Mouse (Mus musculus) large intestine, adult 2 months (tissue): ENCODE measurements around the gene Tiam1. TPM values are rescaled to one million over a fixed set of nuclear protein-coding genes. Genes with fewer than 3 reads are reported as not detected.

Experiments used
- DNase-seq: peaks from one replicate; pipeline ENCODE4 v3.0.0-alpha.2; 2012; ENCODE audit warnings: low read depth, low spot score
- WGBS: fragments of 180-500 bp; shearing (Covaris S2); methylation state at CpG from one replicate; pipeline ENCODE4 v1.1.7; 2018; 5-methylcytosine and 5-hydroxymethylcytosine counted together
- polyA plus RNA-seq: library from polyadenylated mRNA; depleted of rRNA; stranded (reverse); fragments of >200 nt; gene quantifications from 2 replicates; pipeline ENCODE4 v1.2.3, GENCODE M21; 2012

The Tiam1 gene
- polyA plus RNA-seq, 1 experiment, result 2.8 TPM

DNA sequence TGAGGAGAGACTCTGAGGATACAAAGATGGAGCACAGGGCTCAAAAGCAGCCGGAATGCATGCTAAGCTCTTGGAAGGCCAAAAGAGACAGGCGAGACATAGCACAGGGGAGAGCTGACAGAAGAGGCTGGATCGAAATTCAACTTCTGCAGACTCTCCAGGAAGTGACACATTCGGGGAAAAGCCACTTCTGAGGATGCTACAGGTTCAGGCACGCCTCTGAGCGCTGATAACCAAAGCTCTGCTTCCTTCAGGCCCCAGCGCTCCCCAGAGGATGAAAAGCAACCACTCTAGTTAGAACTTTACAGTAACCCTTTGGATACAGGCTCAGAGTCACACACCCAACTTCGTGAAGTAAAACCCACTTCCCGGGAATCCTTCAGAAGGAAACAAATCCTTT lies 306.5 kb downstream of the Tiam1 start:
- DNase-seq, result no peak

DNA sequence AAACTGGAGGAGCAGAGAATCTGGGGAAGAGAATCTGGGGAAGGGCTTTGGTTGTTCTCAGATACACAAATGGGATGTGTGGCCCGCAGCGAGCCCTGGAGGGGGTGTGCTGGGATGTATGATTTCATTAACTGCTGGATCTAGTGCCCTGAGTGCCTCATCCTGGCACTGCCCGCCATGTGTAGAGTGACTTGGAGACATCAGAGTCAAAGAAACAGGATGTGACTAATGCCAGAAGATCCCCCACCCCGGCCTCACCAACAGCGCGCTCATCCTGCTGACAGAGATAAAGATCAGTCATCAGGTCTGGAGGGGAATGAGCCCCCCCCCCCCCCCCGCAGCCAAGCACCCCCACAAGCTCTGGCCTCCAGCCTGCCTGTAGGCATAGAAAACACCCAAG lies 308.0 kb downstream of the Tiam1 start:
- no peak for DNase-seq
- WGBS, result 77% methylated on average over 7 of the region's 7 CpGs

More for the DNA sequence above, 306.5 kb downstream of the Tiam1 start:
- WGBS, result 78% methylated on average over 9 of the region's 9 CpGs

DNA sequence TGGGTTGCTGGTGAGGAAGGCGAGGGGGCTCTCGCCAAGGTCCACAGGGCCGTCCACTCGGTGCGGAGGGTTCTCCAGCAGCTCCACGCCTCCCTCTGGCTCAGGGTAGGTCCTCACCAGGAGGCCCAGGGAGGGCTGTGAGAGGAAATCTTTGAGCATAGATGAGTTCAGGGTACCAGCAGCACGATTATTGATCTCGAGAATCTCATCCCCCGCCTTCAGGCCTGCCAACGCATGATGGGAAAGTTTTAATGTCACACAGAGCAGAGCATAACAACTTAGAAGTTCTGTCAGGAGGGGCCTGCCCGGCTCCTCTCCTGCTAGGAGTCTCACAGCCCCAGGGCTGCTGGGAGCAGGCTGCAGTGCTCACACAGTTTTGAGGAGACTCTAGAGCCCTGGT lies 310.6 kb downstream of the Tiam1 start:
- 90% methylated on average over 11 of the region's 11 CpGs for WGBS
- DNase-seq, result no peak

DNA sequence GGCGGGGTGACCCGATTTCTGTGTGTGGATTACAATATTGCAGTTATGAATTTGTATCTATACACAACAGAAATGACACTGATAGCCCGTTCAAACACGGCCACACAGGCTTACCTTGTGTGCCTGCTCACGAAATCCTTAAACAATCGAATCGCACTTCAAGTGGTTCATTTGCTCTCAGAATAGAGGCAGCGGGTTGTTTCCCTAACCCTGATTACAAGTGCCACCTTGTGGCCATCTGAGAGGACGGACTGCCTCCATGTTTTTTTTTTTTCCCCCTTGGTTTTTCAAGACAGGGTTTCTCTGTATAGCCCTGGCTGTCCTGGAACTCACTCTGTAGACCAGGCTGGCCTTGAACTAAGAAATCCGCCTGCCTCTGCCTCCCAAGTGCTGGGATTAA lies 312.4 kb downstream of the Tiam1 start:
- WGBS, result 50% methylated on average over 10 of the region's 10 CpGs
- DNase-seq, result no peak

DNA sequence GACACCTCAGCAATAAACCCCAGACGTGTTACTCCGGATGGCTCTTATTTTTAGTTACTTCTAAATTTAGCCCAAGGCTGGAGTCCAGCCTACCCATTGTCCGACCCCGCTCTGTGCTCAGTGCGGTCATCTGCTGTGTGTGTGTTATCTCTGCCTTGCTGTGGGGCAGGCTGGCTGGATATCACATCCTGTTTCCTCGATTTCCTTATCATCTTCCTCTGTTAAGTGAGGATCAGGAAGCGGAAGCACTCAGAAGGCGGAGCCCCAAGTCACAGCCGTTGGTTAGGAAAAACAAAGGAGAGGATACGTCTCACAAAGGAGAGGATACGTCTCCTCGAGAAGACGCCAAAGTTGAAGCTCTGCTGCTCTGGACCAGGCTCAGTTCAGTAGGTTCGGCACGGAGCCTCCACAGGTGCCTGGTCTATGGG lies 313.3 kb downstream of the Tiam1 start:
- no peak for DNase-seq
- WGBS, result 80% methylated on average over 15 of the region's 15 CpGs

DNA sequence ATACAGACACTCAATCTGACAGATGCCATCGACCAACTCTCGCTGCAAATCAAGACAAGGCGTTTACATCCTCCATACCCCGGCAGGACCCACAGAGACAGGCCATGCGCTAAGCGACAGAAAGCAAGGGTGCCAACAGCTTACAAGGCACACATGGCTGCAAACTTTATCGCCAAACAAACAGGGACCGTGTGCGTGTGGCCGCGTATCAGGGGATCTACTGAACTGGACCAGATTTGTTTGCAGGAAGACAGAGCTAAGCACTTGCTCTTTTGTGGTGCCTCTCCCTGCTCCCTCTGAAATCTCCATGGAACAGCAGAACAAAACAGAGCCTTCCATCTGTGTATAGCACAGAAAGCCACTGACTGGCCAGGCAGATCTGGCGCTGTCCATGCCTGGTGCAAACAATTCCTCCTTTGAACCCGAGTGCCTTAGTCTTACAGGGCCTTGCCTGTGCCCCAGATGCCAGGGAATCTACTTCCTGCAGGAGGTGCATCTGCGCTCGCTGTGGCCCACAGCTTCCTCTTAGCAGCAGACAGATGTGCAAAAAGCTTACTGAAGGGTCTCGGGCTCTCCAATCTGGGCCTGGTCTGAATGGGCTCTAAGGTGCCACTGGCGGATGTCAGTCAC lies 316.0 kb downstream of the Tiam1 start:
- DNase-seq, result no peak
- WGBS, result 76% methylated on average over 17 of the region's 17 CpGs

DNA sequence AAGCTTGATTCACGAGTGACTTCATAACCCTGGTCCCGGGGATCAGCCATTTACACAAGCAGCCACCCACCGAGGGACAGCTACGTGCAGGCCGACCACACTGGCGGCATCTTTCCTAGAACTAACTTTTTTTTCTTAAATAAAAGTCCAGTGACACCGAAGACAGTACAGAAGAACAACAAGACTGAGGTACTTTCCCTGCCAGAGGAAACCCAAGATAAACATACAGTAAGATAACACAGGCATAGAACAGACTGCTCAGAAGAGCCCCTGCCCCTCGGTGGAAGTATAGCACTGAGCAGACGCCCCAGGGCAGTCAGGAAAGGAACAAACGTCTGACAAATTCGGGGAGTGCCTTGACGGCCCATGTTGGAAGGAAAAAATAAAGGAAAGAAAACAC lies 317.7 kb downstream of the Tiam1 start:
- 61% methylated on average over 12 of the region's 12 CpGs for whole genome bisulfite sequencing
- DNase-seq, result no peak

DNA sequence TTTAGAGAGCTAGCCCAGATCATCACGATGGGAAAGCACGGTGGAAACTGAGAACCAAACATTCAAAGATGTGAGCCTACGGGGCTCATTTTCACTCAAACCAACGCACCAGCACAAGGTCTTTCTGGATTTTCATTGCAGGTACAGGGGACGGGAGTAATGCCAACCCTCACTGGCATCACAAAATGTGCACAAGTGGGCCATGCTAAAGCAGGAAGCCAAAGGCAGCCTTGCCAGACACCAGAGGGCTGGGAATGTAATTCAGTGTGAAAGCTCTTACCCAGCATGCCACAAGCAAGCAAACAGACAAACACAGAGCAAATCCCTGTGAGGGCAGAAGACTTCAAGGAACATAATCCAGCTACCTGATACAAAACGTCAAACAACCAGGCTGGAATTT lies 320.7 kb downstream of the Tiam1 start:
- 89% methylated on average over 6 of the region's 6 CpGs for WGBS
- DNase-seq, result no peak

DNA sequence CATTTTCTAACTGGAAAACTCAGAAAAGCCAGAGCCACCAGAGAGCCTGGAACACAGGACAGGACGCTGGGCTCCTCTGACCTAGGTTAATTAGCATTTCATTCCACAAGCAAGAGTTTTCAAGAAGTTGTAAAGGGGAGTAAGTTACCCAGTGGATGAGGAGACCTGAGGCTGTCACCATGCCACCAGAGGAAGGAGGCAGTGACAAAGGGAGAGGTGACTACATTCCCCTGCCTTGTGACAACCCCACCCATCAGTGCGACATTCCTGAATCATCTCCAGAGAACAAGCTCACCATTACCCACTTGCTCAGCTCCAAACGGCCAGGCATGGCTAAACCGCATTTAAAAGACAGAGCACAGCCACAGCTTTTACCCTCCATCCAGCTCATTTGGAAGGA lies 324.9 kb downstream of the Tiam1 start:
- WGBS, result 63% methylated on average over 4 of the region's 4 CpGs

DNA sequence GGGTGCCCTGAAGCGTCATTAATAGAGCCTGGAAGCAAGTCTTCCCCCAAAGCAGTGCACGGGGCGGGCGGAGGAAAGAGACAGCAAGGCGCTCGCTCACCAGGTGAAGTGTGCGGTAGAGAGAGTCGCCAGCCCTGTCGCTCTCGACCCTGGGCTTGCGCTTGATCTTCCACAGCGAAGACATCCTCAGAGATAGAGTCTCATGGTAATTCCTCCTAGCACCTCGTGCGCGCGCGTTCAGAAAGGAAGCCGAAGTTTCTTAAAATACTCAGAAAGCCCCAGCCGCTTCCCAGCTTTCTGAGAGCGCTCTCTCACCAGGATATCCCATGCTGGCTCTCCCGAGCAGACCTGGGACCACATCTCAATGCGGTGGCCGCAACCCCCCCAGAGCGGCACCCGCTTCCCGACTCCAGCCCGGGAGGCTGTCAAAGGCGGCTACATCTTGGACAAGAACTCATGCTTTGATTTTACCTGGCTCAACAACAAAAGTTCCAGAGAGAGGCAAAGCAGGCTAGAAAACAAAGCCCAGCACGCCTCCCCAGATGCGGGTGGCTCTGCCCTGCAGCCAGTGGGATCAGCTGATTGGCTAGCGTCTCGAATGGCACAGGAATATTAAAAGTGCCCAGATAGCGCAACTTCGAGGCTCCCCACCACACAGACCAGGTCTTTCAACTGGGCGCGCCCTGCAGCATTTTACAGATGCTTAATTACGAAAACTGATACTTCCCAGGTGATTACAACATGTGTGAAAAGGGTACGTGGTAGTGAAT lies 325.5 kb downstream of the Tiam1 start:
- WGBS, result 47% methylated on average over 38 of the region's 38 CpGs
- no peak for DNase-seq

More for the DNA sequence above, 324.9 kb downstream of the Tiam1 start:
- no peak for DNase-seq

DNA sequence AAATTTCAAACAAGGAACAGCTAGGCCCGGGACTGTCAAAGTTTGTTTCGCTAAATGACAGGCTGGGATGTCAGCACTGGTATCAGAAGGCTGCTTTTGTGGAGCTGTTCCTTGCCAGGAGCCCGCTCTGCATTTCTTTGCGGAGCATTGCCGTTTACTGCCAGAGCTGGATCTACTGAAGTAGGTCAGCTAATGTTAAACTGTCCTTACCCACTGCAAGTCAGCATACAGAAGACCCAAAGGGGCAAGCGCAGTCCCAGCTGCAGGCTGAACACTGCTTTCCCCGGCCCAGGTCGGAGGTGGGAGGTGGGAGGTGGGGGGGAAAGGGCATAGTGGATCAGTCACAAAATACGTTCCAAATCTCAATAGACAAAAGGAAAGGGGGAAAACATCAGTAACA lies 326.3 kb downstream of the Tiam1 start:
- 74% methylated on average over 9 of the region's 9 CpGs for WGBS
- no peak for DNase-seq

DNA sequence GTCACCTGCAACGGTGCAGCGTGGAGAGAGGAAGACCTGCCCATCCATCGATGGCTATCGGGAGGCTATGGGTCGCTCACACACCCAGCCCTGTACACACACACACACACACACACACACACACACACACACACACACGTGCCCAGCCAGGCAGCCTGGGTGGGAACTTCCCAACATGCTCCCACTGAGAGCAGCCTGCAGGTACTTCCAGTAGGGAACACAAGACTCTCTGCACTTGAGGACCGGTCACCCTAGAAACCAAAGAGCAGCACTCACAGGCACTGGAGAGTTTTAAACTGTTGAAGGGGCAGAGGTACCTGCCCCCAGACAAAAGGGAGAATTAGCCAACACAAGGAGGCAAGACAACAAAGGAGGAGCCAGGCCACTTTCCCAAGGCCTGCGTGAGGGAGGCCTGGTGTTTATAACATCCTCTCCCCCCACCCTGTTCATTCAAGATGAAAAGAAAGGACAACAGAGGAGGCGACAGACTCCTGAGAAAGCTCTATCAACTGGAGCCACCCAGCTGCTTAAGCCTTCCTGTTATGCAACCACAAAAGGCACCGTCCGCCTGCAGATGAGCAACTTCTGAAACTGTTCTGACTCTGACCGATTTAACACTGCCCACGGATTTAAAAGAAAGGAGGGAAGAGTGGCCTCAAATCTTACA lies 326.9 kb downstream of the Tiam1 start:
- WGBS, result 79% methylated on average over 13 of the region's 13 CpGs
- DNase-seq, result no peak

DNA sequence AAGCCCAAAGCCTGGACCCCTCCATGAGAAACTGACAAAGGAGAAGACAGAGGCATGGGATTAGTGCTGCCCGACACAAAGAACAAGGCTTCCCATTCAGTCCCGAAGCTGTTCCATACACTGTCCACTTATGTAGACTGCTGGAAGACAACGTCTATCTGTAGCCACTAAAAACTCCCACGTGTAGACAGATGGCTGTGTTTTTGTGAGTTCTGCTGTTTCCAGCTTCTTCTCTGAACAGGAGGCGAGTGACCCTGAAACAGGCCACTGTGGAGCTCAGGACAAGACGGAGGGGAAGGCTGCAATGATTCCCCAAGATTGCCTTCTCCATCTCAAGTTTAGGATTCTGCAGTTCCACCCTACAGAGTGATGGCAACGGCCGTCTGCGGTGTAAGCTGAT lies 330.0 kb downstream of the Tiam1 start:
- DNase-seq, result no peak
- 91% methylated on average over 9 of the region's 9 CpGs for WGBS

DNA sequence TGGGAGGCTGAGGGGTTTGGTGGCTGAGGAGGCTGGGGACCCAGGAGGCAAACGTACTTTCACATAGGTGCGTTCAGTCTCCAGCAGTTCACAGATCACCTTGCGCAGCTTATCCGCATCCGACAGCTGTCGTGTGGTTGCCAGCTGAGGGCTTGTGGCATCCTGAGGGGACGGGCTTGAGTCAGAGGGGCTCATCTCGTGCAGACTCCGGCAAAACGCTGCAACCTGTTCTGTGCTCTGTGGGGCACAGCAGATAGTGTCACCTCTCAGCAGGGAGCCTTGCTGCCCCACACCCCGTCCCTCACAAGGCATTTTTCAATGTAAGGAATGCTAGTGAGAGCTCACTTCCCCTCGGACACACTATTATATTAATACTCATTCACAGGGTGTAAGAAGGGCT lies 330.7 kb downstream of the Tiam1 start:
- DNase-seq, result no peak
- WGBS, result 91% methylated on average over 12 of the region's 12 CpGs

DNA sequence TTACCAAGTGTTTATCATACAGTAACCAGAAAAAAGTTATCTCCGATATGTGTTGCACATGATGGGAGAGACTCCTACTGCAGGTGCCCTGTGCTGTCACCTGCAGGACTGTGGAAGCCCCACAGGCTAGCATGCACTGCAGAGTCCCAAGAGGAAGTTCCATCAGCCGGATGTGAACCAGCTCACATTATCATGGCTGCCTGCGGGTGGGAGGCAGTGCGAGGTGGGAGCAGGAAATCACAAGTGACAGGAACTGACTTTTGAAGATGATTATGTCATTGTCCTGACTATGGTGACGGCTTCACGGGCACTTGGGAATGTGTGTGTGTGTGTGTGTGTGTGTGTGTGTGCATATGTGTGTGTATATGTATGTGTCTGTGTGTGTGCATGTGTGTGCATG lies 333.2 kb downstream of the Tiam1 start:
- DNase-seq, result no peak
- WGBS, result 87% methylated on average over 6 of the region's 6 CpGs

DNA sequence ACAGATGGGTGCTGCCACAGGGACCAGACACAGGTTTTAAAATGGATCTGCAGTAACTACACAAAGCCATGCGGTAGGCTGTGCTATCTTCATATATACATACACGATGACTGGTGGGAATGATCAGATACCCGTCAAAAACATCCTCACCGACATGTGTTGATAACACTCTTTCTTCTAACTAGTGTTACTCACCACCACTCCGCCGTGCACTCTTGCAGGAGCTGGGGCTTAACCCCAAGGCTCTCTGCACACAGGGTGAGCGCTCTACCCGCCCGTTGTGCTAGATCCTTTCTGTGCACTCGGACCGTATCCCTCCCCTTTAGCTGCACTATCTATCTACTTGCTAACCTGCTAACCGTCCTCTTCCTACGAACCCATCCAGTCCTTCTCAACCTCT lies 335.4 kb downstream of the Tiam1 start:
- 86% methylated on average over 13 of the region's 13 CpGs for WGBS
- no peak for DNase-seq

DNA sequence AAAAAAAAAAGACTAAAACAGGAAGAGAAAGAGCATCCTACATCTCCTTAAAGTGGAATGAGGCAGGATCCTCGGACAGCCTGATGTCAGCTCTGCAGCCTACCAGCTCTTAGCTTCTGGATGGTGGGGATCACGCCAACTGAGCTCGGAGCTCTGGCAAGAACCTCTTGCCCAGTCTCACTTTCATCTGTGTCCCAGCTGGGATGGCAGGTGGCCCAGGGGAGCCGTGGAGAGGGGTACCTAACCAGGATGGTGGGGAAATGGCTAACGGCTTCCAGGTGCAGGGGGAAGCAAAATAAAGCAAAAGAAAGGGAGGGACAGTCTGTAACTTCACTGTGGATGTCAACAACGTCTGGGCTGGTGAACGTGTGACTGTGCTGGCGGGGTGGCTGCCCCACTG lies 337.6 kb downstream of the Tiam1 start:
- DNase-seq, result no peak
- 69% methylated on average over 8 of the region's 8 CpGs for WGBS

DNA sequence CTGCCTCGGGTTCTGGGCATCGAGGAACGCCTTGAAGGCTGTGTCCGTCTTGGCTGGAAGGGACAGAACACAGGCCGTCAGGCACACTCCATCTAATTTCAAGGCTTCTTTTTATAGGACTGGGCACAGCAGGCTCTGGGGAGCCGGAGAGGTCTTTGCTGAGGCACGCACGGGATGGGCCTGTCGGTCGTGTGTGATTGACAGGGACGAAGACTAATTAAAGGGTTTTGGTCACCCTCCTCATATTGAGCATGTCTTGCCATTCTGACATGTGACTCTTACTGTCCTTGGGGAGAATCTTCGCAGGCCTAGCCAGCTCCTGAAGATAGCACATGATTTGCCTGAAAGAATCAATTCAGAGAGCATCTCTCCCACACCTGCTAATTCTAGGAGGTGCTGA lies 338.4 kb downstream of the Tiam1 start:
- DNase-seq, result no peak
- WGBS, result 93% methylated on average over 12 of the region's 12 CpGs

DNA sequence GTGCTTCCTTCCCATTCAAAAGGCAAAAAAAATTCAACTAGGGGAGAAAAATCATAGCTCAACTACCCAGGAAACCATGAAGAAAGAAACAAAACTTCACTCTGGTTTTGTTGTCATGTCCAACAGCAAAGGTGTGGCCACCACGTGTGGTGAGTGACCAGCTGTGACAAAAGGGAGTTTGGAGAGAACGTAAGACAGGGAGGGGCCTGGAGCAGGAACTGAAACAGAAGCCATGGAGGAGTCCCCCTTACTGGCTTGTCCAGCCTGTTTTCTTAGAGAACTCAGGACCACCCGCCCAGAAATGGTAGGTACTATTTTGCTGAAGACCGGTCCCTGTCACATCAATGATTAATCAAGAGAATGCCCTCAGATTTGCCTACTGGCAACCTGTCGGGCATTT lies 342.1 kb downstream of the Tiam1 start:
- WGBS, result 75% methylated on average over 5 of the region's 5 CpGs

DNA sequence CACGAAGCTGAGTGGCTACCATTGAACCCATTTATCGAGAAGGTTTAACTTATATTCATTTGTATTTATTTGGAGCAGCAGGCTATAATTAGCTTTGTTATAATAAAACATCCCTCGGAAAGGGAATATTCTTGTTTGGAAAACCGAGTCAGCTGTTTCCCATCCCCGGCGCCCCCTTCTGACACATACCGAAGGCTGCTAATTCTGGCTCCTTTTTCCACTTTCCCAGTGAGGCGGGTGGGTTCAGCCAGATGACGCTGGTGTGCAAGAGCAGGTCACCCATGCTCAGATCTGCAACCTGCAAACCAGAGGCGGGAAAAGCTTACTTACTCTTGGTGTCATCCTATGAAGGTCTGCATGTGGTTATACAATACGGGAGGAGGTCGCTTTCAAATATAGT lies 343.8 kb downstream of the Tiam1 start:
- no peak for DNase-seq
- WGBS, result 77% methylated on average over 12 of the region's 12 CpGs

More for the DNA sequence above, 342.1 kb downstream of the Tiam1 start:
- no peak for DNase-seq

DNA sequence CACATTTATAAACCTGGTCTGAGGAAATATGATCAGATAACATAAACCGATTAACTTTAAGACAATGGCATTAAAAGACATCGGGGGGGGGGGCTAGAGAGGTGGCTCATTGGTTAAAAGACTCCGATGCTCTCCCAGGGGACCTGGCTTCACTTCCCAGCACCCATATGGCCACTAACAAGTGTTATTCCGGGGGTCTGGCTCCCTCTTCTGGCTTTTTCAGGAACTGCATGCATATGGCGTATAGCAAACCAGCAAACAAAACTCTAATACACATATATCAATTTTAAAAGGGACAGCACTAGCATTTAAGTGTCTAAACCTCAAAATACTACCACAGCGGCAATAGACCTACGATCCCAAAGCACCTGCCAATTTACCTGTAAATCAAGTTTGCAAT lies 347.0 kb downstream of the Tiam1 start:
- WGBS, result 90% methylated on average over 7 of the region's 7 CpGs
- no peak for DNase-seq
